Comparison of ENCODE assay signal across 10 mouse cellular contexts in genomic region chr14:32073901-32074300, GRCm38 (mm10). TPM values are rescaled to one million over a fixed set of nuclear protein-coding genes. Genes with fewer than 3 reads are reported as not detected.
DNase-seq lines count a peak whose midpoint lies in the region; ATAC-seq and TF ChIP-seq lines count a peak whose summit lies in the region.
"Had no signal": no experiment of that assay in that cellular context is flagged by ENCODE, and none has a peak within 500 bp of the region (broad histone marks: within the 10 kb centered on the region; RNA-seq: fewer than 3 reads in every experiment).

No protein-coding gene starts in this region.

- DNase-seq in adrenal gland, postnatal 14 days: peak; percentile 47
- no peak for DNase-seq in adrenal gland, postnatal 25 days
- no peak for DNase-seq in heart, postnatal 4 days
- DNase-seq in 3134 (ENCODE audit: extremely low read depth, insufficient read length, low spot score): peak; percentile 13
- DNase-seq in heart, postnatal 0 days (ENCODE audit: low spot score): no peak
- DNase-seq in urinary bladder, adult 18-20 months (ENCODE audit: low spot score in 2 of 2): no peak
- DNase-seq in thymus, adult 18-20 months: no peak

- H3K27me3 ChIP-seq in heart, embryonic 14.5 days (ENCODE audit: control insufficient read depth, insufficient read depth, low read length): no peaks in the 10 kb centered on the region
- no peaks in the 10 kb centered on the region for H3K27me3 ChIP-seq in heart, postnatal 0 days (ENCODE audit: control insufficient read depth, insufficient read depth, low read length)
- H3K27me3 ChIP-seq: embryonic facial prominence, embryonic 12.5 days had no signal

- no peak for ATAC-seq in heart, embryonic 14.5 days (ENCODE audit: insufficient number of reproducible peaks, insufficient read depth, low FRiP score, low read depth)
- no peak for ATAC-seq in heart, postnatal 0 days (ENCODE audit: insufficient read depth, low read depth)

- H3K27ac ChIP-seq in heart, embryonic 14.5 days (replicated peaks in 1 of 2; ENCODE audit: control insufficient read depth in 1 of 2, insufficient read depth in 1 of 2, low read depth in 2 of 2, low read length in 2 of 2): peak overlapping the region; percentile 82
- H3K27ac ChIP-seq in heart, postnatal 0 days (ENCODE audit: low read depth): peak overlapping the region; percentile 81
- H3K27ac ChIP-seq: embryonic facial prominence, embryonic 12.5 days had no signal

- no peak for TF ChIP-seq CTCF in heart, postnatal 0 days (IDR thresholded peaks at IDR 0.05; ENCODE audit: low read depth)

- 0 out of 2 replicates have a peak overlapping the region, but pooled peaks have one; percentile 21 for H3K4me2 ChIP-seq in heart, embryonic 14.5 days (ENCODE audit: low read length)
- H3K4me2 ChIP-seq in heart, postnatal 0 days (ENCODE audit: low read depth, low read length): no peak overlapping the region
- H3K4me2 ChIP-seq: embryonic facial prominence, embryonic 12.5 days; lung, embryonic 14.5 days had no signal

- H3K4me1 ChIP-seq in heart, embryonic 14.5 days (ENCODE audit: control insufficient read depth in 2 of 2, insufficient read depth in 2 of 2, low read length in 2 of 2): peaks cover 20 to 21% of the 10 kb centered on the region in 2 experiments
- H3K4me1 ChIP-seq in heart, postnatal 0 days (ENCODE audit: control insufficient read depth, insufficient read depth): peaks cover 19% of the 10 kb centered on the region; the same call in 1 of the 2 replicates

- no peaks in the 10 kb centered on the region for H3K9me3 ChIP-seq in heart, embryonic 14.5 days (ENCODE audit: control insufficient read depth, low read length)
- H3K9me3 ChIP-seq in heart, postnatal 0 days (replicated peaks; ENCODE audit: control insufficient read depth, low read length): no peaks in the 10 kb centered on the region
- H3K9me3 ChIP-seq: embryonic facial prominence, embryonic 12.5 days had no signal

- no peak overlapping the region for H3K9ac ChIP-seq in heart, embryonic 14.5 days (ENCODE audit: low read length)
- H3K9ac ChIP-seq in heart, postnatal 0 days (replicated peaks; ENCODE audit: low read depth, low read length): no peak overlapping the region
- H3K9ac ChIP-seq: embryonic facial prominence, embryonic 12.5 days; lung, embryonic 14.5 days had no signal

- no peaks in the 10 kb centered on the region for H3K36me3 ChIP-seq in heart, embryonic 14.5 days (ENCODE audit: control insufficient read depth, insufficient read depth, low read length)
- H3K36me3 ChIP-seq in heart, postnatal 0 days (replicated peaks; ENCODE audit: control insufficient read depth, insufficient read depth, low read length): no peaks in the 10 kb centered on the region
- H3K36me3 ChIP-seq: embryonic facial prominence, embryonic 12.5 days had no signal

- H3K4me3 ChIP-seq in heart, embryonic 14.5 days (ENCODE audit: control insufficient read depth in 1 of 2, insufficient read depth in 1 of 2, low read depth in 1 of 2, low read length in 2 of 2): no peak overlapping the region
- H3K4me3 ChIP-seq in heart, postnatal 0 days (ENCODE audit: low read depth, low read length): no peak overlapping the region
- H3K4me3 ChIP-seq: embryonic facial prominence, embryonic 12.5 days had no signal

- 48% methylated on average over 7 of the region's 7 CpGs for WGBS in heart, embryonic 14.5 days
- WGBS in heart, postnatal 0 days: 44% methylated on average over 7 of the region's 7 CpGs

- TF ChIP-seq EP300 in heart, postnatal 0 days (IDR thresholded peaks at IDR 0.05; ENCODE audit: low read depth): no peak

RNA-seq across cellular contexts. Expression of gene Oxnad1, which starts 11.3 kb away (rescaled TPM):
- total RNA-seq in adrenal gland, postnatal 14 days (2021): 52.9 and 58.8 TPM in 2 replicates
- 37.6 and 51.6 TPM in 2 replicates for total RNA-seq in adrenal gland, postnatal 25 days (2021)
- 25.8 and 29.9 TPM in 2 replicates for polyA plus RNA-seq in heart, embryonic 14.5 days (2014; fragmentation: Nextera tagmentation; extraction: Ambion mirVana)
- total RNA-seq in heart, postnatal 4 days (2021): 10 to 100 TPM; 39.7 to 44.3 TPM
- 68.6 and 85.5 TPM in 2 replicates for total RNA-seq in heart, postnatal 0 days (2014; rRNA removed; ENCODE audit: low replicate concordance)
- 48.4 and 48.7 TPM in 2 replicates for polyA plus RNA-seq in heart, postnatal 0 days (2015; fragmentation: Nextera tagmentation; extraction: Ambion mirVana)

RNA-seq across cellular contexts. Expression of gene Dph3, which starts 11.6 kb away (rescaled TPM):
- total RNA-seq in adrenal gland, postnatal 14 days (2021): 58.8 and 61.9 TPM in 2 replicates
- total RNA-seq in adrenal gland, postnatal 25 days (2021): 54.5 and 69.4 TPM in 2 replicates
- 93.4 and 96.0 TPM in 2 replicates for polyA plus RNA-seq in heart, embryonic 14.5 days (2014; fragmentation: Nextera tagmentation; extraction: Ambion mirVana)
- 10 to 100 TPM; 81.4 to 84.0 TPM for total RNA-seq in heart, postnatal 4 days (2021)
- 35.0 and 54.1 TPM in 2 replicates for total RNA-seq in heart, postnatal 0 days (2014; rRNA removed; ENCODE audit: low replicate concordance)
- 102 and 103 TPM in 2 replicates for polyA plus RNA-seq in heart, postnatal 0 days (2015; fragmentation: Nextera tagmentation; extraction: Ambion mirVana)

RNA-seq across cellular contexts. Expression of gene Galnt15, which starts 45.1 kb away (rescaled TPM):
- total RNA-seq in adrenal gland, postnatal 14 days (2021): 8.9 and 17.0 TPM in 2 replicates
- 4.3 and 4.6 TPM in 2 replicates for total RNA-seq in adrenal gland, postnatal 25 days (2021)
- 0.27 and 0.32 TPM in 2 replicates for polyA plus RNA-seq in heart, embryonic 14.5 days (2014; fragmentation: Nextera tagmentation; extraction: Ambion mirVana)
- total RNA-seq in heart, postnatal 4 days (2021): 1 to 10 TPM; 3.0 TPM
- total RNA-seq in heart, postnatal 0 days (2014; rRNA removed; ENCODE audit: low replicate concordance): 2.7 and 3.3 TPM in 2 replicates
- polyA plus RNA-seq in heart, postnatal 0 days (2015; fragmentation: Nextera tagmentation; extraction: Ambion mirVana): 0.88 and 0.94 TPM in 2 replicates

Comparison
In these comparisons a context has a peak if more than half of its experiments do, and no peak if none do; other contexts are left out.
1. DNase-seq: peak in adrenal gland, postnatal 14 days (single experiment) and 3134 (single experiment); none in adrenal gland, postnatal 25 days (single experiment), heart, postnatal 4 days (single experiment), heart, postnatal 0 days (single experiment), urinary bladder, adult 18-20 months (0 of 2) and thymus, adult 18-20 months (0 of 2).